Mouse (Mus musculus): ENCODE measurements at regions not wholly inside any gene's neighbourhood (a gene's known extent, or its start where the extent isn't known, plus 50 kb on each side); places are given as distances from the start of the nearest gene placed in this dataset.

GRCm38 (mm10) chr6:144897526-144897925 is 115.7 kb upstream of the Sox5 start:
- H3K36me3 ChIP-seq (ENCODE audit: control insufficient read depth, insufficient read depth, low read length): no peaks in the 10 kb centered on the region
- 66% methylated on average over 3 of the region's 3 CpGs for WGBS
- DNase-seq (ENCODE audit: low spot score) (no peak), ATAC-seq (ENCODE audit: insufficient read depth, low FRiP score, low TSS enrichment) (no peak)
- no peaks in the 10 kb centered on the region for H3K27me3 ChIP-seq (ENCODE audit: control insufficient read depth, insufficient read depth, low read length)
- no peaks in the 10 kb centered on the region for H3K9me3 ChIP-seq (ENCODE audit: control insufficient read depth, low read length)
- H3K27ac ChIP-seq (ENCODE audit: low read depth, low read length): no peak overlapping the region
- no peak overlapping the region for H3K4me2 ChIP-seq (ENCODE audit: low read depth)
- H3K4me1 ChIP-seq (ENCODE audit: control insufficient read depth, insufficient read depth, low read length): no peaks in the 10 kb centered on the region
- H3K4me3 ChIP-seq (ENCODE audit: low read depth, low read length): no peak overlapping the region
- H3K9ac ChIP-seq (ENCODE audit: low read length): no peak overlapping the region

DNA sequence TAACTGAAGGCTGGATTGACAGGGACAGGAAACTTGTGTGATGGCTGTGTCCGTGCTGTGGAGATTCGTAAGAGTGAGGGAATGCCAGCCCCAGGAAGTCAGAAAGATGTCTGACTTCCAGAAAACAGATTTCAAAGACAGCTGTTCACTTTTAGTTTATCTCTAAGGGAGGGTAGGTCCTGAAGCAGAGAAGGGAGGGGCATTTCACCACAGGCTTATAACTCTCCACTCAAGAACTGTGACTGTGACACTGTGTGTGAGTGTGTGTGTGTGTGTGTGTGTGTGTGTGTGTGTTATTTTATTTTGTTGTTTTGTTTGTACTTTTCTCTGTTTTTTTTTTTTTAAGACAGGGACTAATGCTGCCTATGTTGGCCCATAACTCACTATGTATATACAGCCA is 109.1 kb upstream of the Sox5 start:
- Histone ChIP-seq H3K9me3 (ENCODE audit: control insufficient read depth, low read length) (no peaks in the 10 kb centered on the region), H3K4me1 (ENCODE audit: control insufficient read depth, insufficient read depth, low read length) (no peaks in the 10 kb centered on the region), H3K36me3 (ENCODE audit: control insufficient read depth, insufficient read depth, low read length) (no peaks in the 10 kb centered on the region), H3K27ac (ENCODE audit: low read depth, low read length) (no peak overlapping the region), H3K4me3 (ENCODE audit: low read depth, low read length) (no peak overlapping the region), H3K27me3 (ENCODE audit: control insufficient read depth, insufficient read depth, low read length) (no peaks in the 10 kb centered on the region), H3K4me2 (ENCODE audit: low read depth) (no peak overlapping the region), H3K9ac (ENCODE audit: low read length) (no peak overlapping the region)
- 65% methylated on average over 2 of the region's 2 CpGs for WGBS
- DNase-seq (ENCODE audit: low spot score): no peak
- ATAC-seq (ENCODE audit: insufficient read depth, low FRiP score, low TSS enrichment): no peak

DNA sequence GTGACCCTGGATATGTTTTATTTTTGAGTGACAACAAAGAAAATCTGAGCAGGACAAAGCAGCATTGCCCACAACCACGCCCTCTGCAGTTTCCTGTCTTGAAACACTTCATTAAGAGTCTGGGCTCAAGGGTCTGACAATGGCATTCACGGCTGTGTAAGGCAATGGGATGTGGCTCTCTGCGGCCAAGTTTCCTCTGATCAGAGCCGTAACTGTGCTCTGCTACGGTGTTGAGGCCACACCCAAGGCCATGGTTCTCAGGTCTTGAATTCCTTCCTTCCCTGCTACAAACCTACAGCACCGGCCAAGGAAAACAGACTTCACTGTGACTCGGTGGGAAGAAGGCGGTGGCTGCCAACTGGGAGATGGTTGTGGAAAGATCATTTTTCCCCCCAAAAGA is 108.4 kb upstream of the Sox5 start:
- 64% methylated on average over 8 of the region's 8 CpGs for WGBS
- Histone ChIP-seq H3K27ac (ENCODE audit: low read depth, low read length) (no peak overlapping the region), H3K4me1 (ENCODE audit: control insufficient read depth, insufficient read depth, low read length) (no peaks in the 10 kb centered on the region), H3K36me3 (ENCODE audit: control insufficient read depth, insufficient read depth, low read length) (no peaks in the 10 kb centered on the region), H3K9ac (ENCODE audit: low read length) (no peak overlapping the region), H3K9me3 (ENCODE audit: control insufficient read depth, low read length) (no peaks in the 10 kb centered on the region), H3K4me3 (ENCODE audit: low read depth, low read length) (no peak overlapping the region), H3K27me3 (ENCODE audit: control insufficient read depth, insufficient read depth, low read length) (no peaks in the 10 kb centered on the region), H3K4me2 (ENCODE audit: low read depth) (no peak overlapping the region)
- no peak for ATAC-seq (ENCODE audit: insufficient read depth, low FRiP score, low TSS enrichment)
- DNase-seq (ENCODE audit: low spot score): no peak

DNA sequence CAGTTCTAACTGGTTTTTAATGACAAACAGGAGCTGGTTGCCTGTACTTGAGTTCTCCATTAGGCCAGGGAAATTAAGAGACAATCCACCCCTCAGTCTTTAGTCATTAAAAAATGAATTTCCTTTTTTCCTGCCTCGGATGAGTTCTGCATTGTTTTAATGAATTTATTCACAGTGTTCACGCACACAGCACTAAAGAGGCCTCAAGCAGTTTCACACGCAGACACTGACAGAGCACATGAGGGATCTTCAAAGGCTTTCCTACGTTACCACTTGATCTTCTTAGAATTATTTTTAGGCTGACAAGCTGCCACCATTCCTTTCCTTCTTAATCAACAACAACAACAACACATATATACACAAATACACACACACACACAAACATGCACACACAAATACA is 101.3 kb upstream of the Sox5 start:
- WGBS: 76% methylated on average over 4 of the region's 4 CpGs
- no peak overlapping the region for H3K4me2 ChIP-seq (ENCODE audit: low read depth)
- H3K36me3 ChIP-seq (ENCODE audit: control insufficient read depth, insufficient read depth, low read length): no peaks in the 10 kb centered on the region
- H3K27ac ChIP-seq (ENCODE audit: low read depth, low read length): no peak overlapping the region
- DNase-seq (ENCODE audit: low spot score) (no peak), ATAC-seq (ENCODE audit: insufficient read depth, low FRiP score, low TSS enrichment) (no peak)
- no peak overlapping the region for H3K4me3 ChIP-seq (ENCODE audit: low read depth, low read length)
- H3K9me3 ChIP-seq (ENCODE audit: control insufficient read depth, low read length): no peaks in the 10 kb centered on the region
- no peaks in the 10 kb centered on the region for H3K4me1 ChIP-seq (ENCODE audit: control insufficient read depth, insufficient read depth, low read length)
- H3K9ac ChIP-seq (ENCODE audit: low read length): no peak overlapping the region
- H3K27me3 ChIP-seq (ENCODE audit: control insufficient read depth, insufficient read depth, low read length): no peaks in the 10 kb centered on the region

DNA sequence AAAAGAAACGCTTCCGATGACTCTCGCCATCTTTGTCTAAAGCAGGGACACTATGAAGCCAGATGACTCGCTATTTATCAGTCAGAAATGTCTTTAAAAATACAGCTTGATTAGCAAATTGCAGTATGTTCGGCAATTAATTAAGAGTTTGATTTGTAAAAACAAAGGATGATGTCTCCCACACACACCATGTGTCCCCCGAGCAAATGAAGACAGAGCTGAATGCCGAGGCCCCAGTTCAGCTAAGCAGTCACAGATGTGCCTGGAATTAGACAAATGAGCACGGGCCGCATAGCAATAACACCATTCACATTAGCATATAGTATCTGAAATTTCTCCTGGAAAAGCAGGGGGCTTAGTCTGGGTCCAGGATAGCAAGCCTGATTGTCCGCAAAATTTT is 98.3 kb upstream of the Sox5 start:
- Histone ChIP-seq H3K36me3 (ENCODE audit: control insufficient read depth, insufficient read depth, low read length) (no peaks in the 10 kb centered on the region), H3K9ac (ENCODE audit: low read length) (no peak overlapping the region), H3K4me2 (ENCODE audit: low read depth) (no peak overlapping the region), H3K27ac (ENCODE audit: low read depth, low read length) (no peak overlapping the region), H3K27me3 (ENCODE audit: control insufficient read depth, insufficient read depth, low read length) (no peaks in the 10 kb centered on the region), H3K4me1 (ENCODE audit: control insufficient read depth, insufficient read depth, low read length) (no peaks in the 10 kb centered on the region), H3K4me3 (ENCODE audit: low read depth, low read length) (no peak overlapping the region), H3K9me3 (ENCODE audit: control insufficient read depth, low read length) (no peaks in the 10 kb centered on the region)
- WGBS: 79% methylated on average over 10 of the region's 10 CpGs
- no peak for ATAC-seq (ENCODE audit: insufficient read depth, low FRiP score, low TSS enrichment)
- no peak for DNase-seq (ENCODE audit: low spot score)

- no peak overlapping the region for H3K4me3 ChIP-seq (ENCODE audit: low read depth, low read length)
- no peaks in the 10 kb centered on the region for H3K27me3 ChIP-seq (ENCODE audit: control insufficient read depth, insufficient read depth, low read length)
- no peaks in the 10 kb centered on the region for H3K9me3 ChIP-seq (ENCODE audit: control insufficient read depth, low read length)
- H3K9ac ChIP-seq (ENCODE audit: low read length): no peak overlapping the region
- ATAC-seq (ENCODE audit: insufficient read depth, low FRiP score, low TSS enrichment) (no peak), DNase-seq (ENCODE audit: low spot score) (no peak)
- H3K4me2 ChIP-seq (ENCODE audit: low read depth): no peak overlapping the region
- no peak overlapping the region for H3K27ac ChIP-seq (ENCODE audit: low read depth, low read length)
- H3K4me1 ChIP-seq (ENCODE audit: control insufficient read depth, insufficient read depth, low read length): no peaks in the 10 kb centered on the region
- no peaks in the 10 kb centered on the region for H3K36me3 ChIP-seq (ENCODE audit: control insufficient read depth, insufficient read depth, low read length)
- WGBS: 88% methylated on average over 12 of the region's 12 CpGs
Measured at GRCm38 (mm10) chr6:144876758-144877157, 95.0 kb upstream of the Sox5 start.

DNA sequence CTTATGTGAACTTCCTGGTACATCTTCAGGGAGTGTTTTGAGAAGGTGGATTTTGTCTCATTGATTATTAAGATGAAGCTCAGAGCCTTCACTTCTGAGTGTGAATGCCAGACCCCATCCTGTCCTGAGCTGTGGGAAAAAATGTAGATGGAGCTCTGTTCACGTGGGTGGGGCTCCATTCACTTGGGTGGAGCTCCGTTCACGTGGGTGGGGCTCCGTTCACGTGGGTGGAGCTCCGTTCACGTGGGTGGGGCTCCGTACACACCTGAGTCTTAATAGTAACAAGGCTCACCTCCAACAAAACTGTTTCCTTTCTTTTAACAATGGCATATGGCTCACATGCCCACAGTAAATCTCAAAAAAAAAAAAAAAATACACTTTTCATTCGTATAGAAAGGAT is 94.1 kb upstream of the Sox5 start:
- 59% methylated on average over 9 of the region's 9 CpGs for WGBS
- Histone ChIP-seq H3K4me1 (ENCODE audit: control insufficient read depth, insufficient read depth, low read length) (no peaks in the 10 kb centered on the region), H3K27me3 (ENCODE audit: control insufficient read depth, insufficient read depth, low read length) (no peaks in the 10 kb centered on the region), H3K4me2 (ENCODE audit: low read depth) (no peak overlapping the region), H3K9ac (ENCODE audit: low read length) (no peak overlapping the region), H3K9me3 (ENCODE audit: control insufficient read depth, low read length) (no peaks in the 10 kb centered on the region), H3K36me3 (ENCODE audit: control insufficient read depth, insufficient read depth, low read length) (no peaks in the 10 kb centered on the region), H3K4me3 (ENCODE audit: low read depth, low read length) (no peak overlapping the region), H3K27ac (ENCODE audit: low read depth, low read length) (no peak overlapping the region)
- ATAC-seq (ENCODE audit: insufficient read depth, low FRiP score, low TSS enrichment) (no peak), DNase-seq (ENCODE audit: low spot score) (no peak)

GRCm38 (mm10) chr6:144874251-144874650 is 92.5 kb upstream of the Sox5 start:
- 88% methylated on average over 5 of the region's 5 CpGs for WGBS

GRCm38 (mm10) chr6:144870949-144871348 is 89.2 kb upstream of the Sox5 start:
- ATAC-seq (ENCODE audit: insufficient read depth, low FRiP score, low TSS enrichment) (no peak), DNase-seq (ENCODE audit: low spot score) (no peak)
- Histone ChIP-seq H3K27me3 (ENCODE audit: control insufficient read depth, insufficient read depth, low read length) (no peaks in the 10 kb centered on the region), H3K4me3 (ENCODE audit: low read depth, low read length) (no peak overlapping the region), H3K4me2 (ENCODE audit: low read depth) (no peak overlapping the region), H3K9ac (ENCODE audit: low read length) (no peak overlapping the region), H3K4me1 (ENCODE audit: control insufficient read depth, insufficient read depth, low read length) (no peaks in the 10 kb centered on the region), H3K9me3 (ENCODE audit: control insufficient read depth, low read length) (no peaks in the 10 kb centered on the region), H3K27ac (ENCODE audit: low read depth, low read length) (no peak overlapping the region), H3K36me3 (ENCODE audit: control insufficient read depth, insufficient read depth, low read length) (no peaks in the 10 kb centered on the region)
- 96% methylated on average over 8 of the region's 8 CpGs for WGBS

More at GRCm38 (mm10) chr6:144874251-144874650, 92.5 kb upstream of the Sox5 start:
- Histone ChIP-seq H3K27ac (ENCODE audit: low read depth, low read length) (no peak overlapping the region), H3K4me1 (ENCODE audit: control insufficient read depth, insufficient read depth, low read length) (no peaks in the 10 kb centered on the region), H3K4me3 (ENCODE audit: low read depth, low read length) (no peak overlapping the region), H3K9ac (ENCODE audit: low read length) (no peak overlapping the region), H3K36me3 (ENCODE audit: control insufficient read depth, insufficient read depth, low read length) (no peaks in the 10 kb centered on the region), H3K27me3 (ENCODE audit: control insufficient read depth, insufficient read depth, low read length) (no peaks in the 10 kb centered on the region), H3K4me2 (ENCODE audit: low read depth) (no peak overlapping the region), H3K9me3 (ENCODE audit: control insufficient read depth, low read length) (no peaks in the 10 kb centered on the region)
- ATAC-seq (ENCODE audit: insufficient read depth, low FRiP score, low TSS enrichment) (no peak), DNase-seq (ENCODE audit: low spot score) (no peak)
